Mouse (Mus musculus) liver, embryonic 15.5 days (tissue): ENCODE data around the gene Pard3. TPM values are rescaled to one million over a fixed set of nuclear protein-coding genes. Genes with fewer than 3 reads are reported as not detected.

Source experiments
- ATAC-seq: fragments of 200-750 bp; cut with Nextera tagmentation; 2 replicates; pipeline ENCODE4 v1.8.0; 2017; ENCODE audit warnings: moderate number of reproducible peaks, mild to moderate bottlenecking, moderate library complexity; ENCODE audit not compliant: insufficient read depth
- H3K27ac ChIP-seq: fragments of 300-500 bp; sonication (generic); replicated peaks from 2 replicates; pipeline ENCODE4 v1.5.1; 2015; ENCODE audit warnings: mild to moderate bottlenecking, inconsistent platforms
- H3K27me3 ChIP-seq: fragments of 300-500 bp; sonication (generic); 2 replicates; pipeline ENCODE4 v1.6.1; 2015; ENCODE audit warnings: mild to moderate bottlenecking, inconsistent platforms
- H3K36me3 ChIP-seq: fragments of 300-500 bp; sonication (generic); replicated peaks from 2 replicates; pipeline ENCODE4 v1.6.1; 2015; ENCODE audit warnings: moderate library complexity, mild to moderate bottlenecking, inconsistent platforms
- H3K4me1 ChIP-seq: fragments of 300-500 bp; sonication (generic); replicated peaks from 2 replicates; pipeline ENCODE4 v1.6.1; 2015; ENCODE audit warnings: inconsistent platforms
- H3K4me2 ChIP-seq: fragments of 300-500 bp; sonication (generic); 2 replicates; pipeline ENCODE4 v1.6.1; 2015; ENCODE audit warnings: moderate library complexity, mild to moderate bottlenecking, inconsistent platforms
- H3K4me3 ChIP-seq: fragments of 300-500 bp; sonication (generic); replicated peaks from 2 replicates; pipeline ENCODE4 v1.5.1; 2015; ENCODE audit warnings: mild to moderate bottlenecking, inconsistent platforms
- H3K9ac ChIP-seq: fragments of 300-500 bp; sonication (generic); 2 replicates; pipeline ENCODE4 v1.6.1; 2015; ENCODE audit warnings: moderate library complexity, mild to moderate bottlenecking, inconsistent platforms
- H3K9me3 ChIP-seq: fragments of 300-500 bp; sonication (generic); replicated peaks from 2 replicates; pipeline ENCODE4 v1.6.1; 2016; ENCODE audit warnings: inconsistent platforms
- WGBS: fragments of 180-500 bp; shearing (Covaris S2); methylation state at CpG from one replicate; pipeline ENCODE4 v1.1.7; 2015; ENCODE audit warnings: mixed read lengths; ENCODE audit not compliant: insufficient replicate concordance; 5-methylcytosine and 5-hydroxymethylcytosine counted together
- polyA plus RNA-seq: library from polyadenylated mRNA; unstranded; fragments of >200 nt; fragmentation: Nextera tagmentation; extraction: Ambion mirVana; gene quantifications from 2 replicates; pipeline ENCODE4 v1.2.1, GENCODE M21; 2015

Gene Pard3
- polyA plus RNA-seq, 1 experiment from 2014 or later, result 6.3 TPM

- no peak overlapping the region for H3K9ac ChIP-seq
- H3K4me3 ChIP-seq, result no peak overlapping the region
- H3K4me2 ChIP-seq, result no peak overlapping the region
- no peaks in the 10 kb centered on the region for H3K9me3 ChIP-seq
- H3K36me3 ChIP-seq, result no peaks in the 10 kb centered on the region
- WGBS, result 69% methylated on average over 9 of the region's 9 CpGs
- no peaks in the 10 kb centered on the region for H3K27me3 ChIP-seq
- no peaks in the 10 kb centered on the region for H3K4me1 ChIP-seq
- no peak for ATAC-seq
- no peak overlapping the region for H3K27ac ChIP-seq
Measured at GRCm38 (mm10) chr8:127579436-127579835, 515.7 kb downstream of the Pard3 start.

GRCm38 (mm10) chr8:127583429-127583828 is 519.7 kb downstream of the Pard3 start:
- Histone ChIP-seq H3K4me2 (no peak overlapping the region), H3K4me3 (no peak overlapping the region), H3K36me3 (no peaks in the 10 kb centered on the region), H3K27me3 (no peaks in the 10 kb centered on the region), H3K9ac (no peak overlapping the region), H3K27ac (no peak overlapping the region), H3K9me3 (no peaks in the 10 kb centered on the region), H3K4me1 (no peaks in the 10 kb centered on the region)
- WGBS, result 39% methylated on average over 2 of the region's 2 CpGs
- no peak for ATAC-seq

DNA sequence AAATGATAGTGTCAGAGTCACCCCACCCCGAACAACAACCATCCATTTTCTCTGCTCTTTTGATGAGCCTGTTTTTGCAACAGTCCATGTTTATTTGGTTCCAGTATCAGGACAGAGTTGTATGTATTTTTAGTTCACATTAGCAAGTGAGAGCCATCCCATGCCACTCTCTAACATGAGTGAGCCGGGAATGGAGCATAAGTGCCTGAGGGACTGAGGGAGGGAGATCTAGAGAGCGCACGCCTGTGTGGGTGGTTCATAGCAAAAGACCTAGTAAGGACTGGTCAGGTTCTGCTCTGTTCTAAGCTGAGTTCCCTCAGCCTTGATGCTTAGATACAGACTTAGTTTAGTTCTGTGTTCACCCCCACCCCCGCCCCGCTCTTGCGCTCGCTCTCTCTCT is 521.9 kb downstream of the Pard3 start:
- 81% methylated on average over 8 of the region's 8 CpGs for WGBS
- H3K9me3 ChIP-seq, result no peaks in the 10 kb centered on the region

GRCm38 (mm10) chr8:127586681-127587080 is 523.0 kb downstream of the Pard3 start:
- no peak overlapping the region for H3K27ac ChIP-seq
- ATAC-seq, result no peak
- no peaks in the 10 kb centered on the region for H3K9me3 ChIP-seq
- H3K9ac ChIP-seq, result no peak overlapping the region
- H3K4me1 ChIP-seq, result no peaks in the 10 kb centered on the region
- H3K36me3 ChIP-seq, result no peaks in the 10 kb centered on the region
- 38% methylated on average over 5 of the region's 5 CpGs for WGBS
- no peak overlapping the region for H3K4me3 ChIP-seq
- no peak overlapping the region for H3K4me2 ChIP-seq
- H3K27me3 ChIP-seq, result no peaks in the 10 kb centered on the region

More for the DNA sequence above, 521.9 kb downstream of the Pard3 start:
- H3K27ac ChIP-seq, result no peak overlapping the region
- no peak overlapping the region for H3K4me3 ChIP-seq
- H3K9ac ChIP-seq, result no peak overlapping the region
- ATAC-seq, result no peak
- H3K4me2 ChIP-seq, result no peak overlapping the region
- H3K4me1 ChIP-seq, result no peaks in the 10 kb centered on the region
- H3K36me3 ChIP-seq, result no peaks in the 10 kb centered on the region
- no peaks in the 10 kb centered on the region for H3K27me3 ChIP-seq

DNA sequence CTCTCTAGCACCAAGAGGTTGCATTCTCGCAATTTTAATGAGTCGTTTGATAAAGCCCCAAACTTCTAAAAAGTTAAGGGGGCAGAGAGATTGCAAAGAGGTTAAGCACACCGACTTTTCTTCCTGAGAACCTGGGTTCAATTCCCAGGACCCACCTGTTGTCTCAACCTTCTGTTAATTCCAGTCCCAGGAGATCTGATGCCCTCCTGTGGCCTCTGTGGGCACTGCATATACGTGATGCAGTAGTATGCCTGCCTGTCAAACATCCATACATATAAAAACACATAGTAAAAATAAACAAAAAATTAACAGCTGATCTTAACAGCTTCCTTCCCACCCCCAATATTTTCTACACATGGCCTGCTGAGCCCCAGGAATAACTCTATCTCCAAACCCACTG is 524.6 kb downstream of the Pard3 start:
- Histone ChIP-seq H3K9ac (no peak overlapping the region), H3K36me3 (no peaks in the 10 kb centered on the region), H3K4me3 (no peak overlapping the region), H3K4me1 (no peaks in the 10 kb centered on the region), H3K4me2 (no peak overlapping the region), H3K9me3 (no peaks in the 10 kb centered on the region), H3K27me3 (no peaks in the 10 kb centered on the region), H3K27ac (no peak overlapping the region)
- no peak for ATAC-seq
- 59% methylated on average over 4 of the region's 4 CpGs for WGBS

GRCm38 (mm10) chr8:127589291-127589690 is 525.6 kb downstream of the Pard3 start:
- H3K4me1 ChIP-seq, result no peaks in the 10 kb centered on the region
- no peak for ATAC-seq
- no peak overlapping the region for H3K4me3 ChIP-seq
- H3K27me3 ChIP-seq, result no peaks in the 10 kb centered on the region
- no peaks in the 10 kb centered on the region for H3K9me3 ChIP-seq
- H3K36me3 ChIP-seq, result no peaks in the 10 kb centered on the region
- H3K4me2 ChIP-seq, result no peak overlapping the region
- H3K27ac ChIP-seq, result no peak overlapping the region
- WGBS, result 28% methylated on average over 4 of the region's 4 CpGs
- no peak overlapping the region for H3K9ac ChIP-seq

DNA sequence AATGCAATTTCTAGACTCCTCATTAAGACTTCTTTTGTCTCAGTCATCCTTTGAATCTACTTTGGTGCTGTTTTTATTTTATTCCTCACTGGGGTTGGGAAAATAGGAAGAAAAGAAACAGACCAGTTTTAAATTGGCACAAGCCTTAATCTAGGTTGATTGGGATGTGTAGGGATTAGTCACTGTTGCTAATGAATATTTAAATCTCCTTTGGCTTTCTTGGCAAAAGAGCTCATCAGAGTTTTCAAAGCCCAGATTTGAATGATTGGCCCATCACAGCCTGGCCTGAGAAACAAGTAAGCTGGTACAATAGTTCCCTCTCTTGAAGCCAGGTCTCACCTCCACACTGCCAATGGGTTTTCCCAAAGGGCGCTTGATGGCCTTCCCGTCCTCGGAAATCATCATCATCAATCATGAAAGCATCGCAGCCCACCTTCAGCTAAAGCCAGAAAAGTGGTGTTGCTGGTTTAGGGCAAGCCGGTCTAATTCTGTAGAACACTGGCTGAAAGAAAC is 527.0 kb downstream of the Pard3 start:
- Histone ChIP-seq H3K9me3 (no peaks in the 10 kb centered on the region), H3K9ac (no peak overlapping the region), H3K4me1 (no peaks in the 10 kb centered on the region), H3K4me2 (no peak overlapping the region), H3K36me3 (no peaks in the 10 kb centered on the region), H3K4me3 (no peak overlapping the region), H3K27me3 (no peaks in the 10 kb centered on the region), H3K27ac (no peak overlapping the region)
- no peak for ATAC-seq
- WGBS, result 77% methylated on average over 5 of the region's 5 CpGs

GRCm38 (mm10) chr8:127592648-127593574 is 529.2 kb downstream of the Pard3 start:
- no peak overlapping the region for H3K27ac ChIP-seq
- no peaks in the 10 kb centered on the region for H3K9me3 ChIP-seq
- no peak overlapping the region for H3K4me3 ChIP-seq
- H3K36me3 ChIP-seq, result no peaks in the 10 kb centered on the region
- H3K27me3 ChIP-seq, result no peaks in the 10 kb centered on the region
- no peaks in the 10 kb centered on the region for H3K4me1 ChIP-seq
- ATAC-seq, result no peak
- no peak overlapping the region for H3K9ac ChIP-seq
- 28% methylated on average over 12 of the region's 12 CpGs for WGBS
- no peak overlapping the region for H3K4me2 ChIP-seq

GRCm38 (mm10) chr8:127600641-127601040 is 536.9 kb downstream of the Pard3 start:
- H3K9ac ChIP-seq, result no peak overlapping the region
- H3K4me3 ChIP-seq, result no peak overlapping the region
- no peaks in the 10 kb centered on the region for H3K9me3 ChIP-seq
- ATAC-seq, result no peak
- no peak overlapping the region for H3K27ac ChIP-seq
- no peaks in the 10 kb centered on the region for H3K4me1 ChIP-seq
- H3K4me2 ChIP-seq, result no peak overlapping the region
- no peaks in the 10 kb centered on the region for H3K27me3 ChIP-seq
- 64% methylated on average over 2 of the region's 2 CpGs for WGBS
- H3K36me3 ChIP-seq, result no peaks in the 10 kb centered on the region

DNA sequence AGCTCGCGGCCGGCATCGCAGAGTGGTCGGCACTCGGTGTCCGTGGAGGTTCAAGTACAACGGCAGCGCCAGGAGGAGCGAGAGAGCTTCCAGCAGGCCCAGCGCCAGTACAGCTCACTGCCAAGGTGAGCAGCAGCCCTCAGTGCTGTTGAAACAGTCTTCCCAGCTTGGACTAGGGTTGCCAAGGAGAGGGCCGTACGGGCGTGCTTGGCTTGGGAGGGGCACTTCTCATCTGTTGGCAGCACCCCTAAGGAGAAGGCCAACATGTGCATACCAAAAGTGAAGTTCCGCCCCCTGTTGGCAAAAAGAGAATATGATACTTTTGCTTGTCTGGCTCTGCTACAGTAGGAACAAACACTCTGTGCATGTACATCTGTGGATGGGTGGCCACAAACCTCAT is 539.4 kb downstream of the Pard3 start:
- Histone ChIP-seq H3K4me1 (no peaks in the 10 kb centered on the region), H3K4me2 (no peak overlapping the region), H3K9ac (no peak overlapping the region), H3K27me3 (no peaks in the 10 kb centered on the region), H3K36me3 (no peaks in the 10 kb centered on the region), H3K4me3 (no peak overlapping the region), H3K27ac (no peak overlapping the region), H3K9me3 (no peaks in the 10 kb centered on the region)
- WGBS, result 72% methylated on average over 15 of the region's 15 CpGs
- no peak for ATAC-seq

DNA sequence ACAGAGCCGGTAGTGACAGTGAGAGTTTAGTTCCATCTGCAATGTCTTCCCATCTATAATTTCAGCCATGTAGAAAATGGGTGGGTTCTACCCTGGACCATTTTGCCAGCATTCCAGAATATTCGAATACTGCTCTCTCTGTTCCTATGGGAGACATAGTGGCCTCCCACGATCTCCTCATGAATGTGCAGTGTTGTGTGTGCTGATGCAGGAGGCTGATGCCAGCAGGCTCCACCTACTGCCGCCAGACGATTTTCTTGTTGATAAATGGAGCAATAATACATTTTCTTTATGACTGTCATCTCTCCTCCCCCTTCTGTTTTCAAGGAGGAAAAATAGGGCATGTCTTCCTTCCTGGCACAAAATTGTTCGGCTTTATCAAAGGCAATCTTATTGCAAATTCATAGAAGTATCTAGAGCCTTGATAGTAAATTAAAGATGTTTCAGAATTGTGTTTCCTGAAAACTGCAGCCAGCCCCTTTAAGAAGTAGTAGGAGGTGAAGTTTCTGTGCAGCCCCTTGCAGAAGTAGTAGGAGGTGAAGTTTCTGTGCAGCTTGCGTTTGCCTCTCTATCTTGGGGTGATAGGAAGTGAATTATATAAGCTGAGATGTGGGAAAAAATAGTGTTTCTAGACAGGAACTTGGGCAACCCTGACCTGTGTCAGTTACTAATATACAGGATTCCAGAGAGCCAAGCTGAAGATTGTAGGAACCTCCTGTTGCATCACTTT is 545.0 kb downstream of the Pard3 start:
- no peaks in the 10 kb centered on the region for H3K27me3 ChIP-seq
- ATAC-seq, result no peak
- no peaks in the 10 kb centered on the region for H3K4me1 ChIP-seq
- no peaks in the 10 kb centered on the region for H3K9me3 ChIP-seq
- 40% methylated on average over 7 of the region's 7 CpGs for WGBS
- no peak overlapping the region for H3K9ac ChIP-seq
- no peak overlapping the region for H3K27ac ChIP-seq
- H3K36me3 ChIP-seq, result no peaks in the 10 kb centered on the region
- no peak overlapping the region for H3K4me2 ChIP-seq
- H3K4me3 ChIP-seq, result no peak overlapping the region
